Mouse (Mus musculus) brain, adult 2 months (tissue): ENCODE results near the gene Gpha2.
A peak's percentile ranks its signal among the peaks of the same experiment; 100 is the strongest.

ENCODE experiments used
- DNase-seq: peaks from one replicate; pipeline ENCODE4 v3.0.0; 2011; ENCODE audit warnings: low read depth, low spot score

Gene Gpha2

DNA sequence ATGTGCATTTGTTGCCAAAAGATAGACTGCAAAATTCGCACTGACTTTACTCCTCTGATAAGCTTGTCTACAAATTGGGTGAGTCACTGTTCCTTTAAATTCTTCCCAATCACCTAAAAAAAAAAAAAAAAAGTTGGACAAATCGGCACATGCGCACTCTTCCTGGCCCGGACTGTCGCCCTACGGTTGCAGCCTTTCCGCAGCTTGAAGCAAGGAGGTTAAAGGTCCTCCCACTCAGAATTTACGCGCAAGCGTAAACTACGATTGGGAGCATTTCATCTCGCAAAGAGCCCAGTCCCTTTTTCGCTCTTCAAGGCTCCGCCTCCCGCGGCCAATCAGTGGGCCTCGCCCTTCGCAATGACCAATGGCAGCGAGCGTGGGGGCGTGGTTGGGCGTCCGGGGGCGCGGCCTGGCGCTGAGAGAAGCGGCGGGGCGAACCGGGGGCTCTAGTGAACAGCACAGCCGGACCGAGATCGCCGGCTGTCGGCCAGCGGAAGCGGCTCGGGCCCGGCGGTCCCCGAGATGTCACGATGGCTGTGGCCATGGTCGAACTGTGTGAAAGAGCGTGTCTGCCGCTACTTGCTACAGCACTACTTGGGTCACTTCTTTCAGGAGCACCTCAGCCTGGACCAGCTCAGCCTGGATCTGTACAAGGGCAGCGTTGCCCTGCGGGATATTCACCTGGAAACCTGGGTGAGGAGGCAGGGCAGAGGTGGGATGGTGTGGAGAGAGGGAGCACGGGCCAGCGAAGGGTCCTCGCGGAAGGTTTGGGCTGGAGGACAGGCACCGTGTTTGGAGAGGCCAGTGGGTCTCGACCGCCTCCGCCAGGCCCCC, 15.3 kb downstream of the Gpha2 start, which contains the start of gene Atg2a:
TSS of gene Atg2a (plus strand) at position 395 of the 834 bp plus-strand sequence.
- DNase-seq = peak; percentile 100

DNA sequence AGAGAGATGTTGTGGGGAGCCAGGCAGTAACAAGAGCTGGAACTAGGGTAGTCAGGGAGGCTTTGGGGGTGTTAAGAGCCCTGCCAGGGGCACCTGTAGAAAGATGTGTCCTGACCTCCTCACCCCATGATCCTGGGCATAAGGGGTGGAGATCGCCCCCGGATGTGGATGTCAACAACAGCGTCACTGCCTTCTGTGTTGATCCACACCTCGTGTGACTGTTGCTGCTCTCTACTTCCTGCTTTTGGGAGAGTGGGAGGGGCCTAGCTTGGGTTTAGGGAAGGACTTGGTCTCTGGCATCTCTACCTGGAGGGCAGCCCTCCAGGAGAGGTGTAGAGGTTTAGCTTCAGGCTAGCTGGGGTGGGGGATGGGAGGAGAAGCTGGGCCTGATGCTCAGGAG, 16.1 kb downstream of the Gpha2 start:
- peak; percentile 61 for DNase-seq

DNA sequence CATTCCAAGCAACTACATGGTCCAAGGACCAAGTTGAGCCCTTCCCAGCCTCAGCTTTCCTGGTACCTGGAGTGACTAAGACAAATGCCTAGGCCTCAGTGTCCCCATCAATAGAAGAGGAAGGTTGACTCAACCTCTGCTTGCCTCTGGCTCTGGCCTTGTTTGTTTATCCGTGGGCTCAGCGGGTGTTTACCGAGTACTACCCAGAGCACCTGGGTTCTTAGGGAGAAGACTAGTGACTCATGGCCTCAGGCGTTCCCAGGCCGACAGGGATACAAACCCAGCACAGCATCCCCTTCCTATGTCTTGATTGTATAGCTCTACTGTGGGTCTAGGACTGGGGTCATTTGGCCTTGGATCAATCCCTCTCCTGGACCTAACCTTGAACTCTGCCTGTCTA, 17.0 kb downstream of the Gpha2 start:
- DNase-seq = no peak

DNA sequence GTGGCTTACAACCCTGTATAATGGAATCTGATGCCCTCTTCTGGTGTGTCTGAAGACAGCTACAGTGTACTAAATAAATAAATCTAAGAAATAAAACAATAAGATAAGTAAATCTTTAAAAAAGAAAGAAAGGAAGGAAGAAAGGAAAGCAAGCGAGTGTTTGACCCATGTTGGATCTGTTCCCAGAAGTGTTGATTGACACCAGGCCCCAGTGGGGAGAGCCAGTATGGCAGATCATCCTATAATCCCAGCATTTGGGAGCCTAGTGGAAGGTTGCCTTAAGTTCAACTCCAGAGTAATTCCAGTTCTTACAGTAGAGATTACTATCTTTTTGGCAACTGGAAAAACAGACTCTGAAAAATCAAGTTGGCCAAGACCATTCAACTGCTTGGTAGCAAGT, 19.6 kb downstream of the Gpha2 start:
- DNase-seq = no peak

DNA sequence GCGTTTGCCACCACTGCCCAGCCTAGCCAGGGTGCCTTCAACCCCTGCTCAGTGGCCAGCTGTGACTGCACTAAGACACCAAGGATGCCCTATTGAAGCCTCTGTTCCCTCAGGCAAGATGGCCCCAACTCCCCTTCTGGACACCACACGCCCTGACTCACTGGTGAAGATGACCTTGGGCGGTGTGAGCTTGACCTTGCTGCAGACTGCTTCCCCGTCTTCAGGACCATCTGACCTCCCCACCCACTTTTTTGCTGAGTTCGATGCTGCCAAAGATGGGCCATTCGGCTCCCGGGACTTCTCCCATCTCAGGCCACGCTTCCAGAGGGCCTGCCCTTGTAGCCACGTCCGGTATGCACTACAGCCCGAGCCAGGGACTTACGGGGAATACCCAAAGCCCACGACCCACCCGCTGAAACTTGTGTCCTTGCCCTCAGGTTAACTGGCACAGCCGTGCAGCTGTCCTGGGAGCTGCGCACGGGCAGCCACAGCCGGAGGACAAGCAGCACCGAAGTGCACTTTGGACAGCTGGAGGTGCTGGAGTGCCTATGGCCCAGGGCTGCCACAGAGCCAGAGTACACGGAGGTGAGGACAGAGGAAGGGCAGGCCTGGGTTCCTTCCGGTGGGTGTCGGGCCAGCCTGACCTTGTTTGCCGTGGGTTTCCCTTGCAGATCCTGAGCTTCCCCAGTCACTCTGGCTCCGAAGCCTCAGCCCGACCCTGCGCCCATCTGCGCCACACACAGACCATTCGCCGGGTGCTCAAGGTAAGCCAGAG, 21.5 kb downstream of the Gpha2 start:
- no peak for DNase-seq

DNA sequence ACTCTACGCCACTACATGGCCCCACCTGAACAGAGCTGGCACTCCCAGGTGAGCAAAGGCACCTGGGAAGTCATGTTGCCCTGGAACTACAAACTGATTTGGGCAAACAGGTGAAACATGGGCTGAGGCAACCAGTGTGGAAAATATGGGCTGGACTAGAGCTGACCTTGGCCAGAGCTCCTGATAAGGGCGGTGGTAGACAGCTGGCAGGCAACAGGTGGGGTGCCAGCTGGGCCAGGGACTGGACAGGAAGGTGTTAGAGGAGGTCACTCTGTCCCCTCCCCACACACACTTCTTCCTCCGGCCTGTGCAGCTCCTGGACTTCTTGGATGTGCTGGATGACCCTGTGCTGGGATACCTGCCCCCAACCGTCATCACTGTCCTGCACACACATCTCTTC, 26.8 kb downstream of the Gpha2 start:
- DNase-seq = no peak

DNA sequence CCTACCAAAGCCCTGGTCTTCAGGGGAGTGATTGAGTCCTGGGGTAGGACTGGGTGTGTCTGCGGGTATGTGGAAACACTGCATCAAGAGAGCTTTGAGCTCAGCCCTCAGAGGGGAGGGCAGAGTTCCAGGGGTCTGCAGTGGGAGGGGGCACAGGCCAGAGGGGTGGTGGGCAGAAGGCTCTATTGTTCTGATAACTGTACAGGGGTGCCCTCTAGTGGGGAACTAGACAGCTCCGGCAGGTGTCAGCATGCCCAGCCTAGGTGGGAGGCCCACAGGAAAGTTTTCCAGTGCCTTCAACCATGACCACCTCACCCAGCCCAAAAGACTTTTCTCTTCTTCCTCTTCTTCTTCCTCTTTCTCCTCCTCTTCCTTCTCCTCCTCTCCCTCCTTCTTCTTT, 34.2 kb downstream of the Gpha2 start:
- DNase-seq = peak; percentile 31

DNA sequence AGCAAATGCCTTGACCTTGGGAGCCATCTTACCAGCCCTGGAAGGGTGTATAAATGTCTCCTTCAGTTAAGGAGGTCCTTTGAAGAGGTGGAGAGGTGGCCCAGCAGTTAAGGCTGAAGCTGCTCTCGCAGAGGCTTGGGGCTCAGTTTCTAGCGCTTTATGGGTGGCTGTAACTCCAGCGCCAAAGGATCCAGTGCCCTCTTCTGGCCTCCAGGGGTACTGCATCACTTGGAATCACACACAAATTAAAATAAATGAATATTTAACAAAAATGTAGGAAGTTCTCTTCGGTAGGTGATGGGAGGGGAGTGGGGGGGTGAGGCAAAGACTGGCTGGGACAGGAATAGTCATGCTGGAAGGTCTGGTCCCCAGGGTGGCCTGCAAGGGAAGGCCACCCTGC, 34.8 kb downstream of the Gpha2 start:
- no peak for DNase-seq

DNA sequence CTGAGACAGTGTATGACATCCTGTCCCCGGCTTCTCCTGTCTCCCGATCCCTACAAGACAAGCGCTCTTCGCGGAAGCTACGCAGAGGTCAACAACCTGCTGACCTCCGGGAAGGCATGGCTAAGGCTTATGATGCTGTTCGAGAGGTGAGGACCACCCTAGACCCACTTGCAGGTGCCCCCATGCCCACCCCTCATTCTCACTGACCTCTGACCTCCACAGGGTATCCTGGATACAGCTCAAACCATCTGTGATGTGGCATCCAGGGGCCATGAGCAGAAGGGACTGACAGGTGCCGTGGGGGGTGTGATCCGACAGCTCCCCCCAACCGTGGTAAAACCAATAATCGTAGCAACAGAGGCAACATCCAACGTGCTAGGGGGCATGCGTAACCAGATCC, 35.2 kb downstream of the Gpha2 start:
- DNase-seq = no peak

DNA sequence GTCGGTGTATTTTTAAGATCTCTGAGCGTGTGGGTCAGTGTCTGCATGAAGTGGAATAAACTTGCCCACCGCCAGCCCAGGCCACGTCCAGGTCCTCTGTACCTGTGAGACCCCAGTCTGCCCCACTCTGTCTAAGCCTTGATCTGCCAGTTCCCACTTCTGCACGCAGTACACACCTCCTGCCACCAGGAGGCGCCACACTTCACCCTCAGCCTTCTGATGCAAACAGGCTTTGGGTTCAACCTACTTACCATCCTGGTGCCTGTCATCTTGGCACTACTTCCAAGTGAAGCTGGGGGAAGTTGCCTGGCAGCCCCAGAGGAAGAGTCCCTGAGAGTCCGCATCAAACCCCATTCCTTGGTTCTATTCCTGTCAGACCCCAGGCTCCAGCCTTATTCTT, 36.0 kb downstream of the Gpha2 start:
- DNase-seq = peak; percentile 85

DNA sequence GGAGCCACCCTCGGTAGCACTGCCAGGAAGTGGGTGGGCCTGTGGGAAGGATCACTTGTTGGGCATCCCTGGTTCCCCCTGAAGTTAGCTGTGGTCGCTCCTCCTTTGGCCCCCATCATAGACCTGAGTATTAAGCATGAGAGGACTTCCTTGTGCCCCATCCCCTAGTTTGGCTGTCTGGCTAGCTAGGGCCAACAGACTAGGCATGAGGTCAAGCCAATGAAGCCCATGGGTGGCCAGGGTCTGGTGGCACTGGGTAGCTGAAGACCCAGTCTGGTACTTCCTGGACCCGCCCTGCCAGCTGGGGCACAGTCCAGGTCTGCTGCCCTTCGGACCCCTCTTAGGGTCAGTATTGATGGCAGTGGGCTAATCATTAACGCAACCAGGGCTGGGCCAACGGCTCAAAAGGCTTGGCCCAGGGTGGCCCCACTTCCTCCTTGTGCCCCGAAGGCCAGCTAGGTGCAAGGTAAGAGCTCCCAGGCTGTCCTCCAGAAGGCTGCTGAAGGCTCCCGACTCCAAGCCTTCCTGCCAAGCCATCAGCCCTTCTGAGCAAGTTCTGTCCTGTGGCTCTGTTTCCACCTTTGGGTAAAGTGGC, 36.8 kb downstream of the Gpha2 start:
- no peak for DNase-seq

DNA sequence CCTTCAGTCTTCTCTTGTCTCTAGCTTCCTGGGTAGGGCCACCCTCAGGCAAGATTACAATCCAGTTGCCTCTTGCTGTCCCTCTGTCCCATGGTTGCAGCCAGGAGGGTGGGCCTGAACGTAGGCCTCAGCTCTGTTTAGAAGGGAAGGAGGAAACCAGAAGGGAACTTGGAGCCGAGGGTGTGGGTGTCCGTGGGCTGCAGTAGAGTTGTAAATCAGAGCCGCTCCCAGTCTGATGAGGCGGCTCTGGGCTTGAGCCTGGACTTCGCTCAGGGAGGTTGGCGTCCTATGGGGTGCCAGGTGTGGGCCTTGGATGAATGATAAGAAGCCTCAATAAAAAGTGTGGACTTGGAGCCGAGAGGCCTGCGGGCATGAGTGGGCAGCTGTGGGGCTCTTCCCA, 38.0 kb downstream of the Gpha2 start:
- DNase-seq = peak; percentile 52

DNA sequence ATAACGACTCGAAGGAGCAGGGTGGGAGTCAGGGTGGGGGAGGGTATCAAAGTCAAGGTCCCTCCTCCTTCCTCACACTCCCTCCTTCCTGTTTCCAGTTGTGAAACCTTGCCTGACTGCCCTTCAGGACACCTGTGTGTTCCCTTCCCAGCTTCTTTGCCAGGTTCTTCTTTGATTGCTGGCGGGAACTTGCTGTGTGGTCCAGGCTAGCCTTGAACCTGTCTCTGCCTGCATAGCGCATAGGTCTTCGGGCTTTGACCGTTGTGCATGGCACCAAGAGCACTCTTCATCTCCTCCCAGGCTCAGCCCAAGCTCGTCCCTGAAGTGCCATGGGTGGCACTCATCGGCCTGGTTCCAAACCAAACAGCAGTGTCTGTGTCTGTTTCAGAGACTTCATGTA, 38.8 kb downstream of the Gpha2 start:
- no peak for DNase-seq

DNA sequence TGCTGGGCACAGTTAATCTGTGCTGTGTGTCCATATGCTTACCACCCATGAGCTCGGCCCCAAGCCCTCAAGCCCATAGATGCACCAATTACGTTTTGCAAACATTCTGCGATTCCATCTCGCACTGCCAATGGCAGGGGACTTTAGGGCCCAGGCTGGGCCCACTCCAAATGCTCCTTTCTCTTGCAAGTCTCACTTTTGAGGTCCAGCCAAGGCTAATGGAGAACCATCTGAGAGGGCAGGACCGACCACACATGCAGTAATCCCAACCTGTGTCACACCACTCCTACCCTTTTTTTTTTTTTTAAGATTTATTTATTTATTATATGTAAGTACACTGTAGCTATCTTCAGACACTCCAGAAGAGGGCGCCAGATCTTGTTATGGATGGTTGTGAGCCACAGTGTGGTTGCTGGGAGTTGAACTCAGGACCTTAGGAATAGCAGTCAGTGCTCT, 39.6 kb downstream of the Gpha2 start:
- DNase-seq = peak; percentile 66

DNA sequence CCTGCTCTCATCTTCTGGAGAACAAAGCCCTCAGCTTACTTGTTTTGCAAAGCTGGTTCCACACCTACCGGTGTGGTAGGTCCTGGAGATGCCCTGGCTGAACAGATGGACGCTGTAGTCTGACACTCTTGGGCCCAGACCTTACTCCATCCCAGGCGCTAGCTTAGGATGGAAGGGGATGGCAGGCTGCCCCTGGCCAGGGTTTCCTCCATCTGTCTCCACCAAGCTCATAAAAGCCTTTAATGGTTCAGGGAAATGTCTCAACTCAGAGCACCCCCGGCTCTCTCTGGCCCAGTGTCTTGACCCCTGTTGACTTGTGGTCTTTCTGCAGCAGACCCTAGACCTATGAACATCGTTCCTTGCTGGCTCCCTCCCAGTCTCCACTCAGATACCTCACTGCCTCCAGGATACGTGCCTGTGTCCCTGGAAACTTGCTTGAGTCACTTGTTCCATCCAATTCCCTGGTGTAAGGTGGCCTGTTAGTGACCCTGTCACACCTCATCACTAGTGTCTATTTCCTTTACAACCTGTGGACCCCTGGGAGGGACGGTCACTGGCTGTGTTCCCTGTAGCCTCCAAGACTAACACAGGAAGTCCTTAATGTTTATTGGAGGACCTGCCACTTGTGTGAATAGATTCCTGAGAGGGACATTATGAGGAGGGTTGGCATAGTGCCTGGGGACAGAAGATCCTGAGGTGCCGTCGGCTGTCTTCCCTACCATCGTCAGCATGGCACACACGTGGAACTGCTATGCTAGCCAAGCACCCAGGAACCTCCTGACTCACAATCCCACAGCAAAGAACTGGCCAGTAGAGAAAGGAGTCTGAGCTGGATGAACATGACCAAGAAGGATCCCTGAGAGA, 41.4 kb downstream of the Gpha2 start:
- DNase-seq = peak; percentile 98

DNA sequence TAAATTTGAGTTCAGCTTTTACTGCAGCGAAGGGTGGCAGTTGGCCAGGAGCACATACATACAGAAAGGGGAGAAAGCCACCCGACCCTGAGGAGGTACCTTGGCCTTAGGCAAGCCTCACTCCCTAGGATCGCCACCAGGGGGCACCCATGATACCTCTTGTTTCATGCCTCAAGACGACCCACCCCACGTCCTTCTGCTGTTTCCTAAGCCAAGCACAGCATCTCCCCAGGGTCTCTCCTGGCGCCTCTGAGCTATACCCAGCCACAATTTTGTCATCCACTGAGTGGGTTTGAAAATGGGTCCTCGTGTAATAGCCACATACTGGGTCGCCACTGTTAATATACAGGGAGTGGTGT, 42.0 kb downstream of the Gpha2 start:
- DNase-seq = peak; percentile 95

DNA sequence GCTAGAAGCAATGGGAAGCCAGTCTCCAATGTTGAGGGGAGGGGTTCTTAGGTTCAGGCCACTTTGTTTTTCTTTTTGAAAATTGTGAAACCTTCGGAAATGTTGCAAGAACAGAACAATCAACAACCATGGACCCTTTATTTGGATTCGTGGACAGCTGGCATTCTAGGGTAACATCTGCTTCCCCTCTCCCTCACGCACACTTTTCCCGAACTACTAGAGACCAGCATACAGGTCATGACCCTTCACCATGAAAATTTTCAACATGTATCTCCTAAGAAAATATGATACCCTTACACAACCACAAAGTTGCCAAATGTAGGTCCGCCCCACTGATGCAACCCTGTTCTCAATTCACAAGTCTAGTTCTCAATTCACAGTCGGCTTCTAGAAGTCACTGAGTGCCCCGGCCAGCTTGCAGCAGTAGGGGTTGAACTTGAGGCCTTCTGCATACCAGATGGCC, 42.5 kb downstream of the Gpha2 start:
- no peak for DNase-seq

DNA sequence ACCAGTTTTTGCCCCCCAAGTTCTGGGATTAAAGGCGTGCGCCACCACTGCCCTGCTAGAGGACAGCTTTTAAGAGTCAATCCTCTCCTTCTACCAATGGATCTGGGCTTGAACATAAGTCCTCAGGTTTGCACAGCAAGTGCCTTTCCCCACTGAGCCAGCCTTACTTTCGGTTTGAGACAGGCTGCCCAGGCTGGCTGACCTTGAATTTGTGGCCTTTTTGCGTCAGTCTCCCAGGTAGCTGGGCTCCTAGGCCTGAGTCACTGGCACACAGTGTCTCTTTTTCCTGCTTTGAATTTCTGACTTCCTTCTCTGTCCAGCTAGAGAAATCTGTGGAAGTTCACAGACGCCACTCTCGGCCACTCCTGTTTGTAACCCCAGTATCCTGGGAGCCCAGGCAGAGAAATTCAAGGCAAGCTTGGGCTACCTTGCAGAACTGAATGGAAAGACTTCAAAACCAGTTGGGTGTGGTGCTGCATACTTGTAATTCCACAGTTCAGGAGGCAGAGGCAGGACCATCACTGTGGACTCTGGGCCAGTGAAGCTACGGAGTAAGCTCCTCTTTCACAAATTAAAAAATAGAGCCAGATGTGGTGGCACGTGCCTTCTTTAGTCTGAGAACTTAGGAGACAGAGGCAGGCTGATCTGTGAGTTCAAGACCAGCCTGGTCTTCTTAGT, 43.8 kb downstream of the Gpha2 start:
- DNase-seq = no peak

DNA sequence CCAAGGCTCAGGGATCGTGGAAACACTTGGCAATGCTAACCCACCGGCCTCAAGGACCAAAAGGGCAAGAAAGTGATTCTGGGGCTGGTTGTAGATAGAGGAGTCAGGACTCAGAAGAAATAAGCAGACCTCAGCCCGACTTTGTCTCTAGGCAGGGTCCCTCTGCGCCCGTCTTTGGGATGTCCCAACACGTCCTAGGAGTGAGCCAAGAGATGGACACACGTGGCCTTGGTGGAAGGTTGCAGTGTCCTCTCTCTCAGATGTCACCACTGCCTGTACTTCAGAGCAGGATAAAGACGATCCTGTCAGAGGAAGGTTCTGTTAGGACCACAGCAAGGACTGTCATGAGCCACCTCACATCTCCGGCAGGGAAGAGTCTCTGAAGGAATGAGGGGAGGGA, 44.5 kb downstream of the Gpha2 start:
- DNase-seq = no peak

DNA sequence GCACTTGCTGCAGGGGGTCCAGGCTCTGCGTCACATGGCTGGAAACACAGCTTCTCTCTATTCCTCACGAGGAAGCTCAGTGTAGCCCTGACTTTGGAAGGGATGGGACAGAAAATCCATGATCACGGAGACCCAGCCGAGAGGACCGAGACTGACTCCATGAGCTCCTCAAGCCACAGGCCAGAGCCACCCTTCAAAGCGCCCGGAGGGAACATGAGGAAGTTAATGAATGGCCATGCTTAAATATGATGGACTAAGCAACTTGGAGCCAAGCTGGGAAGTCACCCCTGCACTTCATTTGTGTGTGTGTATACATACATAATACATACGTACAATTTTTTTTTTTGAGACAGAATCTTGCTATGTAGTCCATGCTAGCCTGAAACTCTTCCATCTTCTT, 45.0 kb downstream of the Gpha2 start:
- DNase-seq = no peak

DNA sequence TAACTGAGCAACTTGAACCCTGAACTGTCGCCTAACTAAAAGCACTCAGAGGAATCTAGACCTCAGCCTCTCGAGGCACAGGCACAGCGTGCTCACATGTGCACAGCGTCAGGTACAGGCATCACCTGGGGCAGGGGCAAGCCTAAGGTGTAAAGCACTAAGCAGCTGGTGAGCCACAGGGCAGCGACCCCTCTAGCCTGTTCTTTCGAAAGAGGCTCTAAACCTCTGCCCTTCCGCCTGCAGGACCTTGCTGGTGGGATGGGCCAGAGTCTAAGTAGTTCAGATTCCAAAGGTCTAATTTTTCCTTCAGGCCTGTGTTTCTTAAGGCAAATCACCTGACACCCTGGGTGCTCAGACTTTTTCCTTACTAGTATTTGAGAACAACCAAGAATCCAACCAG, 45.9 kb downstream of the Gpha2 start:
- DNase-seq = no peak
